Mouse (Mus musculus) CD4-positive, CD25-positive, alpha-beta regulatory T cell, adult 2 months (primary cell): Measurements from ENCODE around the gene Nab2.

ENCODE experiments used
- DNase-seq: peaks from one replicate; pipeline ENCODE4 v3.0.0-alpha.2; 2012; ENCODE audit warnings: low read depth, low spot score

Gene Nab2

DNA sequence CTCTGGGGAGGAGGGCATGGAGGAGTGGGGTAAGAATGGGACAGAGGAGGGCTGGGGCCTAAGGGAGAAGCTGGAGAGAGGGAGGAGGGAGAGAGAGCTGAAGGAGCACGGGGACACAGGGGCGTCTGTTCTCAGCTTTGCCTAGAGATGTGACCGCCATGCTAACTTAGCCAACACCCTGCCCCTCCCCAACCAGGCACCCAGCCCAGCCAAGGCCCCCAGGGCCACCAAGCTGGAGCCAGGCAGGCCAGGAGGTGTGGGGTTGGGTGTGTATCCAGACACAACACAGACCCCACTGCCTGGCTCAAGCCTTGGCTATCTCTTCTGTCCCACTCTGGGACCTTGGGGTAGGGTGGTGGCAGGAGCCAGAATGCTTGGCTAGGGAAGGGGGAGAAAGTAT, 52.8 kb downstream of the Nab2 start:
- DNase-seq, result no peak

- DNase-seq, result no peak
Observed at GRCm38 (mm10) chr10:127615034-127615374, 53.4 kb downstream of the Nab2 start.

DNA sequence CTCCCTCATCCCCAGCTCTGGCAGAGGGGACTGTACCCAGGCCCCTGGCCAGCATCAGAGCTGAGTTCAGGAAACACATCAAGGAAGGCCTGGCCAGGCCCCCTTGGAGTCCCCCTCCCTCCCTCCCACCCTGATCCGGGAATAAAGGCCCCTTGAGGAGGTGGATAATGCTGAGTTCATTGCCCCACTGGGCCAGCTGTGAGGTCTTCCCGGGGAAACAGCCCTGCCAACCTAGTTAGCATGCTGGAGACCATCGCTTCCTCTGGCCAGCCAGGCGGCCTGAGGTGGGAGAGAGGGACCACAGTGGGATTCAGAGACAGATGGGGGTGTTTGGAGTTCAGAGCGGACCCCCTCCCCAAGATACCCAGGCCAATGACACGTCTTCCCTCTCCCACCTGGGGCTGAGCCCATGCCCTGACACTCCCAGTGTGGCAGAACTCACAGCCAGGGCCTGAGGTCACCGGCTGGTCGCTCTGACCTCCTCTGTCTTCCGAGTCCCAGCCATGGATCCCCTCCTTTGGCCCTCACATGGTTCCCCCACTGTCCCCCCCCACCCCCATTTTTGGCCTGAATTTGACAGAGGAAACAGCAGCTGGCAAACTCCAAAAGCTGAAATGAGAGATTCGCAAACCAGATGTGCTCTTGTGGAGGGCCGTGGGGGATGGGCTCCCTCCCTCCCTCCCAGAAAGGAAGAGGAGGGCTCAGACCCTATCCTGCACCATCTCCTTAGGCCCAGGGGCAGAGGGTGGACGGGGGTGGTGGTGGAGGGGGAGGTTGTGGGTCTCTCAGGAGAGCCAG, 53.9 kb downstream of the Nab2 start:
- DNase-seq, result no peak

DNA sequence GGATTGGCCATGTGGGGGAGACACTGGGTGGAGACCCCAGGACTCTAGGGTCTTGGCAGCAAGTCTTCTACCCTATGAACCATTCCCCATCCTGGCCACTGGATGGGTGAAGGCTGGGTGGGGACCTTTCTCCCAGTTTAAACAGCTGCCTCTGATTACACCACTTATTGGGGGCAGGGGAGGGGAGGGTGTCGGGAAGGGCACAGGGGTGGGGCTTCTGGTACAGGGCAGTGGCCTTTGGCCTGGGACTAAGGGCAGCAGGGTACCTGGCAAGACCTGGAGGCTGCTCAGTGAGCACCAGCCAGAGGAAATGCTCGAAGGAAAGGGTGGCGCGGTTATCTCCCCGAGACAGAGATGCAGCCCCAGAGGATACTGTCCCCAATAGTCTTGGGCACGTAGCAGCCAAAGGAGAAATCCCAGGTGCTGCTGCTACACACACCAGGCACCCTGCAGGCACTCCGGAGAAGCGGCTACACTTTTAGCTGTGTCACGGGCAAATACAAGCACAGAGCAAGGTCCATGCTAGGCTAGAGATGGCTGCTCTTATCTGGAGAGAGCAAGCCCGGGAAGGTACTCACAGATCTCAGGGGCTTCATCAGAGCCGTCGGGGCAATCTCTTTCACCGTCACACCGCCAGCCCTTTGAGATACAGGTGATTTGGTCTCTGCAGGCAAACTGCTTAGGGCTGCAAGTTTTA, 56.1 kb downstream of the Nab2 start:
- no peak for DNase-seq
